Mouse (Mus musculus): ENCODE data around the gene Exoc3l2.

DNA sequence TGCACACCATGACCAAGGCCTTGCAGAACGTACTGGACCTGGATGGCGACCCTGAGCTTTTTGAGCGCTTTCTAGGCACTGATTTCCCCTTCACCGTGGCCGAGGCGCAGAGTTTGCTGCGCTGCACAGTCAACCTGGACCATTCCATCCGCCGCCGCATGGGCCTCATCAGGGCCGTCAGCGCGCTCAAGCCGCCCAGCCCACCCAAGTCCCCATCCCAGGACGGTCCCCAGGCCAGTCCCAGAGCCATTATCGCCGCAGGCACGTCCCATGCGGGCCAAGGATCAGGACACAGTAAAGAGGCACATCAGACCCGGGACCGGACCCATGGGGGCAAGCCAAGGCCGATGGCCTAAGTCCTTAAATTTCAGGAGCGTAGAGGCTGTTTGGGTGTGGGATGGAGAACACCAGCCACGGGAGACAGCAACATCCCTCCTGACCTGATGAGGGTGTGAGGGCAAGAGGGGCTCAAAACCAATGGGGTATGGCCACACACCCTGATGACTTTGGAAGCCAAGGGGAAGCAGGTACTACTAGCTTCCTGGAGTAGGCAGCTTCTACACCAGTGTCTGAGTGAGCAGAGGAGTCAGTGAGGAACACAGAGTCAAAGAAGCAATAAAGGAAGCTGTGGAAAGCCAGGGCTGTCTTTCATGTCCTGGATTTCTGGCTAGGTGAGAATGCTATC, 61.4 kb downstream of the Exoc3l2 start:
- TF ChIP-seq CTCF (IDR thresholded peaks at IDR 0.05; ENCODE audit: borderline replicate concordance, extremely low read depth, insufficient read depth, insufficient read length) = no peak
- no peak for TF ChIP-seq POLR2A (IDR thresholded peaks at IDR 0.05; ENCODE audit: borderline replicate concordance, extremely low read depth, insufficient read depth, insufficient read length, poor library complexity, severe bottlenecking)

All from brain, embryonic 14.5 days (tissue).